Mouse (Mus musculus): Measurements from ENCODE around the gene Nlrx1.

Gene Nlrx1

DNA sequence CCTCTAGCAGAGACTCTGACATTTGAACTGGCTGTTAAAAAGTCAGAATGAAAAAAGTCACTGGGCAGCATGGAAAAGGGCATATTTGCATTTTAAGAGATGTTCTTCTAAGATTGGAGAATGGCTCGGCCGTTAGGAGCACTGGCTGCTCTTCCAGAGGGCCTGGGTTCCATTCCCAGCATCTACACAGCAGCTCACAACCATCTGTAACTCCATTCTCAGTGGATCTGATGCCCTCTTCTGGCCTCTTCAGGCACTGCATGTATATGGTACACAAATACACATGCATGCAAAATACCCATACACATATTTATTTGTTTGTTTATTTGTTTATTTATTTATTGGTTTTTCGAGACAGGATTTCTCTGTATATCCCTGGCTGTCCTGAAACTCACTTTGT lies 678 bp upstream of the Nlrx1 start:
- DNase-seq (ENCODE audit: low spot score in 2 of 2): no peak

- DNase-seq (ENCODE audit: low spot score in 2 of 2): peak; percentile 86 to 92
These were observed 405 bp downstream of the Nlrx1 start for GRCm38 (mm10) chr9:44268027-44268360.

DNA sequence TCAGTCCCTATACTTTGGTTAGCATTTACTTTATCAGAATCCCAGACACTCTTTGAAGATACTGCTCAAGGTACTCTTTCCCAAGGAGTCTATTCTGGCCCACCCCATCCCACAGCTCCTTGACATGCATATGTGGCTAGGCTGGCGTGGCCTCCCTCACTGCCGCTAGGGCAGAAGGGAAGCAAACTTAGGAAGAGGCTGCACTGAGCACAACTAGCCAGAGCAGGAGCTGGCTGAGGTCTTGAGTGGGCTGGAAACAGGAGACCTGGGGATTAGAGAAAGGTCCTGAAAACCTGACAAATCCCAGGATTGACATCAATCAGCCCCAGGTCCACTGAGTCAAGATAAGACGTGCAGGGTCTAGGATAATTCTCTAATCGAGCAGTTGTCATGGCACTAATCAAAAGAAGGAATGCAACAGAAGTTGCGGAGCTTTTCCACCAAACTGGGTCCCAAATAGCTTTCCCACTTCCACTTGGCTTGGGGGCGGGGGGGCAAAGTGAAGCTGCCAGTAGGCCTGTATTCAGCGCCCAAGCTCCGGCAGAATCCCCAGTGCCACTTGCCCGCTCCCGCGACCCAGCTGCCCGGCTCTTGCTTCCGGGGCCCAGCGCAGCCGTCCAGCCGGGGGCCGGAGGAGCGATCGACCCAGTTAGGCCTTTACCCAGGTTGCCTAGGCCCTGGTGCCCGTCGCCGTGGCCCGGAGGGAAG lies 926 bp downstream of the Nlrx1 start:
- DNase-seq (ENCODE audit: low spot score in 2 of 2): no peak

GRCm38 (mm10) chr9:44266478-44267226 lies 1.7 kb downstream of the Nlrx1 start:
- peak; percentile 53 to 74 for DNase-seq (ENCODE audit: low spot score in 2 of 2)

GRCm38 (mm10) chr9:44261388-44261787 lies 7.0 kb downstream of the Nlrx1 start:
- DNase-seq (ENCODE audit: low spot score in 2 of 2): no peak

- DNase-seq (ENCODE audit: low spot score in 2 of 2): no peak
These were observed 9.4 kb downstream of the Nlrx1 start for GRCm38 (mm10) chr9:44259014-44259413.

GRCm38 (mm10) chr9:44256213-44256612 lies 12.2 kb downstream of the Nlrx1 start:
- DNase-seq (ENCODE audit: low spot score in 2 of 2): no peak

- no peak for DNase-seq (ENCODE audit: low spot score in 2 of 2)
These were observed 13.3 kb downstream of the Nlrx1 start for GRCm38 (mm10) chr9:44255136-44255521.

- DNase-seq (ENCODE audit: low spot score in 2 of 2): peak in 1 of 2 experiments; percentile 55
These were observed 13.8 kb downstream of the Nlrx1 start for GRCm38 (mm10) chr9:44254508-44255135.

GRCm38 (mm10) chr9:44253441-44253840 lies 15.0 kb downstream of the Nlrx1 start:
- DNase-seq (ENCODE audit: low spot score in 2 of 2): no peak

- DNase-seq (ENCODE audit: low spot score in 2 of 2): no peak
These were observed 17.1 kb downstream of the Nlrx1 start, which contains the start of gene Pdzd3 for GRCm38 (mm10) chr9:44251314-44251713. Gene Pdzd3 (minus strand): TSS chr9:44251471.

GRCm38 (mm10) chr9:44250445-44250844 lies 18.0 kb downstream of the Nlrx1 start:
- no peak for DNase-seq (ENCODE audit: low spot score in 2 of 2)

- peak; percentile 71 to 81 for DNase-seq (ENCODE audit: low spot score in 2 of 2)
These were observed 18.9 kb downstream of the Nlrx1 start for GRCm38 (mm10) chr9:44249181-44250146.

GRCm38 (mm10) chr9:44247907-44248306 lies 20.5 kb downstream of the Nlrx1 start:
- DNase-seq (ENCODE audit: low spot score in 2 of 2): no peak

- no peak for DNase-seq (ENCODE audit: low spot score in 2 of 2)
These were observed 24.8 kb downstream of the Nlrx1 start for GRCm38 (mm10) chr9:44243621-44244020.

GRCm38 (mm10) chr9:44241418-44241817 lies 27.0 kb downstream of the Nlrx1 start:
- no peak for DNase-seq (ENCODE audit: low spot score in 2 of 2)

- no peak for DNase-seq (ENCODE audit: low spot score in 2 of 2)
These were observed 27.5 kb downstream of the Nlrx1 start for GRCm38 (mm10) chr9:44240911-44241310.

DNA sequence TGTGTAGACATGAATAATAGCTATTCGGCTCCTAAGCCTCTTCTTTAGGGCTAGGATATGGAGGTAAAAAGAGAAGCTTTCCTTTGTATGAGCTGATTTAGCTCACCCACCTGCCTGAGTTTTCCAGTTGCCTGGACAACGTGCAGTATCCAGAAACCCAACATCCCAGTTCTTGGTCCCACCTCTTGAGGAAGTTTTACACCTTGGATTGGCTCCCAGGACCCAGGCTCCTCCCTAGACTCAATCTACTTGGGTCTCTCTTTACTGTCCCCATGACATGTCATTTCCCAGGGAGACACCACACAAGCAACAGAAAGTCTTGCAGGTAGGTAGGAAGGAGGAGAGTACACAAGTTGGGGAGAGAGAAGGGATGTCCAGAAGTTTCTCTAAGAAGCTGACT lies 28.0 kb downstream of the Nlrx1 start, which contains the start of gene Ccdc153:
TSS of gene Ccdc153 (plus strand) at position 278 of the 400 bp plus-strand sequence.
- DNase-seq (ENCODE audit: low spot score in 2 of 2): no peak

GRCm38 (mm10) chr9:44239447-44239846 lies 29.0 kb downstream of the Nlrx1 start:
- peak in 1 of 2 experiments; percentile 74 for DNase-seq (ENCODE audit: low spot score in 2 of 2)

DNA sequence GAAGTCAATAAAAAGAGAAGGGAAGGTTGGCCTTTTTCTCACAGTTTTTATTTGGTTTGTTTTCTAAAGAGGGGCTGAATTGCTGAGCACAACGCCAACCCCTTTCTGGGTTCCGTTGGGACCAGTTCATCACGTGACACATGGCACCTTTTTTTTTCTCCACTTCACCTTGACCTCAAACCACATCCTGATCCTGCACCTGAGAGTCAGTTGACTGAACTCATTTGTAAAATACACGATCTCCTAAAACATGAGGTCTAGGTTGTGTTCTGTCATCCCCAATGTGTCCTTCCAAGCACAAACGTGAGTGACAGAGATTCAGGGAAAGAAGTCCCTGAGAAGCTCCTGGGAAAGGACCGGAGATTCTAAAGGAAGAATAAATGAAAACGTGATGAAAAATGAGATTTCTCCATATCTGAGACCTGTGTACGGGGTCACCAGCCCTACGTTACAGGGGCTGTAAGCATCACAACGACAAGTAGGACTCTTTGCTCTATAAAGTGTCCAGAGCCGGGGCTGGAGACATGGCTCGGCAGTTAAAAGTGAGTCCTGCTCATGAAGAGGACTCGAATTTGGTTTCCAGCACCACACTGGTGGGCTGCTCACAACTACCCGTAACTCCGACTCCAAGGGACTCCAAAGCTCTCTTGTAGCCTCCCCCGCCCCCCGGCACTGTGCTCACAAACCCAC lies 29.8 kb downstream of the Nlrx1 start:
- no peak for DNase-seq (ENCODE audit: low spot score in 2 of 2)

- no peak for DNase-seq (ENCODE audit: low spot score in 2 of 2)
These were observed 31.3 kb downstream of the Nlrx1 start for GRCm38 (mm10) chr9:44237128-44237527.

Measured in right cerebral cortex, postnatal 10 days (tissue).